Mouse (Mus musculus) intestine, embryonic 14.5 days (tissue): ENCODE measurements around the gene Sf3a1. TPM values are rescaled to one million over a fixed set of nuclear protein-coding genes. Genes with fewer than 3 reads are reported as not detected.
A peak's percentile ranks its signal among the peaks of the same experiment; 100 is the strongest.
"Not testable (repeated sequence)": the region's sequence is repeated elsewhere in the genome, so short reads cannot be mapped to it uniquely, and the experiment has no call there.

ENCODE experiments used
- ATAC-seq: fragments of 200-750 bp; cut with Nextera tagmentation; replicated peaks from 2 replicates; pipeline ENCODE4 v1.8.0; 2017; ENCODE audit warnings: low read depth, moderate number of reproducible peaks, moderate TSS enrichment, moderate library complexity; ENCODE audit not compliant: low FRiP score, low TSS enrichment
- DNase-seq: peaks from one replicate; pipeline ENCODE4 v3.0.0-alpha.2; 2018; ENCODE audit warnings: low spot score
- H3K27ac ChIP-seq: fragments of 300-500 bp; sonication (generic); 2 replicates; pipeline ENCODE4 v1.5.1; 2014; ENCODE audit warnings: low read depth, mild to moderate bottlenecking, control low read depth
- H3K27me3 ChIP-seq: fragments of 300-500 bp; sonication (generic); replicated peaks from 2 replicates; pipeline ENCODE4 v1.6.1; 2014; ENCODE audit warnings: low read length, control low read depth; ENCODE audit not compliant: control insufficient read depth, insufficient read depth
- H3K36me3 ChIP-seq: fragments of 300-500 bp; sonication (generic); 2 replicates; pipeline ENCODE4 v1.6.1; 2014; ENCODE audit warnings: low read length, control low read depth; ENCODE audit not compliant: control insufficient read depth, insufficient read depth
- H3K4me1 ChIP-seq: fragments of 300-500 bp; sonication (generic); replicated peaks from 2 replicates; pipeline ENCODE4 v1.6.1; 2014; ENCODE audit warnings: low read length, control low read depth, mixed read lengths; ENCODE audit not compliant: control insufficient read depth, insufficient read depth
- H3K4me2 ChIP-seq: fragments of 300-500 bp; sonication (generic); 2 replicates; pipeline ENCODE4 v1.6.1; 2014; ENCODE audit warnings: low read length
- H3K4me3 ChIP-seq: fragments of 300-500 bp; sonication (generic); 2 replicates; pipeline ENCODE4 v1.5.1; 2014; ENCODE audit warnings: low read depth, low read length, control low read depth, mixed read lengths
- H3K9ac ChIP-seq: fragments of 300-500 bp; sonication (generic); 2 replicates; pipeline ENCODE4 v1.6.1; 2014; ENCODE audit warnings: mild to moderate bottlenecking, low read length
- H3K9me3 ChIP-seq: fragments of 300-500 bp; sonication (generic); 2 replicates; pipeline ENCODE4 v1.6.1; 2016; ENCODE audit warnings: low read length, control low read depth; ENCODE audit not compliant: control insufficient read depth
- WGBS: fragments of 180-500 bp; shearing (Covaris S2); extraction: QIAGEN DNeasy Blood & Tissue Kit; methylation state at CpG from one replicate; pipeline ENCODE4 v1.1.7; 2014; 5-methylcytosine and 5-hydroxymethylcytosine counted together
- polyA plus RNA-seq: library from polyadenylated mRNA; unstranded; fragments of >200 nt; fragmentation: Nextera tagmentation; extraction: Ambion mirVana; gene quantifications from 2 replicates; pipeline ENCODE4 v1.2.1, GENCODE M21; 2014

The Sf3a1 gene
- 59.5 and 61.3 TPM in 2 replicates for polyA plus RNA-seq

DNA sequence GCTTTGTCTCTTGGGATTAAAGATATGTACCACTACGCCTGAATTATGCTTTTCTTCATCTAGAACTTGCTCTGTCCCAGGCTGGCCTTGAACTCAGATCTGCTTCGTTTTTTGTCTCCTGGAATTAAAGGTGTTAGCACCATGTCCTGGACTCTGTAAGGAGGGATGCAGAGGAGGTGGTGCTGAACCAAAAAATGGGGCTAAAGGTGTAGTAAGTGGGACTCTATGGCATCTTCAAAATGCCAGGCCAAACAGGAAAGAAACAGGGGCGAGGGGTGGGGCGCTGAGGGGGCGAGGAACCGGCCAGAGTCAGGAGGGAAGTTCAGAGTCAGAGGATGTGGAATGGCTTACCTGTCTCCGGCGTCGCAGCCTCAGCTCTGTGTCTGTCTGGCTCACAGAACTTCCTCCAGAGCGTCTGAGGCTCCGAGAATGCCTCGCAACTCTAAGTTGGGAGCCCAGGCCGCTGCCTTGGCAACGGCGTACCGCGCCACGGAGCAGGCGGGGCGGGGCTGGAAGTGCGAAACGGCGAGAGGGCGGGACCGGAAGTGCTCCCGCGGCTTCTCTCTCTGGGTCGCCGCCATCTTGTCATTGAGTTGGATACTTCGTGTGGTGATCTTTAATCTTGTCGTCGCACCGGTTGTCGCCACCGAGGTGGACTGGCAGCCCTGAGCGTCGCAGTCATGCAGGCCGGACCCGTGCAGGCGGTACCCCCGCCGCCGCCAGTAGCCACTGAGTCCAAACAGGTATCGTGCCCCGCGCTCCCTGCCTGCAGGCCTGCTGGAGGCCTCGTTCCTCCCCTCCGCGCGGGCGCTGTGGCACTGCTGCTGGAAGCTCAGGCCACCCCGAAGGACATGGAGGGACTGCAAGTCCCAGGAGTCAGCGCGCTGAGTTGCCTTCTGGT, at the start of gene Sf3a1, which contains the start of gene Ccdc157:
Sf3a1 (plus strand) TSS at position 543 of the 901 bp plus-strand sequence.
Ccdc157 (minus strand) TSS at position 486 of the 901 bp plus-strand sequence.
- Histone ChIP-seq H3K9ac (peak within 1 kb of the TSS; percentile 78), H3K9me3 (no peaks in the 10 kb centered on the region), H3K27me3 (no peaks in the 10 kb centered on the region), H3K27ac (peak within 1 kb of the TSS; percentile 78), H3K4me3 (peak within 1 kb of the TSS; percentile 67), H3K4me1 (peaks cover 17% of the 10 kb centered on the region), H3K4me2 (peak within 1 kb of the TSS; percentile 79), H3K36me3 (peaks cover 38% of the 10 kb centered on the region)
- WGBS, result 1% methylated on average over 52 of the region's 54 CpGs
- peak; percentile 95 for DNase-seq
- ATAC-seq, result peak; percentile 95

DNA sequence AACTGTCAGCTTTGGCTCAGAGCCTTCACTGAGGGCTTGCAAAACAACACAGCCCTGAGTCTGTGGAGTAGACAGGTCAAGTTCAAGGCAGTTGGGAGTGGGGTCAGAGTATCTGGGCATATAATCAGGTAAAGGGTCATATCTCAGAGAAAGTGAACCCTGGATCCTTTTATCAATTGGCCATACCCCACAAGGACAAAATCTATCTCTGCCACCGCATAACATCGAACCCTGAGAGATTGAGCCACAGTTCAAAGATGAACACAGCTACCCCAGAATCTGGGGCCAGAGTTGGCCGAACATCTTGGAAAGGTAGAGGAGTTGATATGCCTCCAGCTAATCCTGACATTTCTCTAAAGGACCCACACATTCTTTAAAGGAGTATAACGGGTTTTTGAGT, 48.1 kb upstream of the Sf3a1 start:
- Histone ChIP-seq H3K4me1 (no peaks in the 10 kb centered on the region), H3K4me2 (no peak overlapping the region), H3K27me3 (0 out of 2 replicates have a peak, but pooled peaks cover 4% of the 10 kb centered on the region), H3K4me3 (no peak overlapping the region), H3K36me3 (no peaks in the 10 kb centered on the region), H3K9ac (no peak overlapping the region), H3K27ac (no peak overlapping the region), H3K9me3 (no peaks in the 10 kb centered on the region)
- no peak for ATAC-seq
- no peak for DNase-seq
- 84% methylated on average over 4 of the region's 4 CpGs for WGBS

GRCm38 (mm10) chr11:4112861-4113260, 47.3 kb upstream of the Sf3a1 start:
- Histone ChIP-seq H3K27ac (no peak overlapping the region), H3K36me3 (no peaks in the 10 kb centered on the region), H3K4me3 (no peak overlapping the region), H3K4me1 (no peaks in the 10 kb centered on the region), H3K27me3 (peaks cover 12% of the 10 kb centered on the region; the same call in 1 of the 2 replicates), H3K9ac (no peak overlapping the region), H3K4me2 (no peak overlapping the region), H3K9me3 (no peaks in the 10 kb centered on the region)
- no peak for ATAC-seq
- no peak for DNase-seq
- 74% methylated on average over 6 of the region's 6 CpGs for WGBS

GRCm38 (mm10) chr11:4113496-4113895, 46.7 kb upstream of the Sf3a1 start:
- no peak overlapping the region for H3K9ac ChIP-seq
- H3K27ac ChIP-seq, result no peak overlapping the region
- no peaks in the 10 kb centered on the region for H3K36me3 ChIP-seq
- H3K4me1 ChIP-seq, result peaks cover 5% of the 10 kb centered on the region
- WGBS, result 87% methylated on average over 4 of the region's 4 CpGs
- no peak for ATAC-seq
- DNase-seq, result no peak
- H3K4me3 ChIP-seq, result no peak overlapping the region
- H3K9me3 ChIP-seq, result no peaks in the 10 kb centered on the region
- H3K4me2 ChIP-seq, result no peak overlapping the region
- peaks cover 14% of the 10 kb centered on the region; the same call in 1 of the 2 replicates for H3K27me3 ChIP-seq

DNA sequence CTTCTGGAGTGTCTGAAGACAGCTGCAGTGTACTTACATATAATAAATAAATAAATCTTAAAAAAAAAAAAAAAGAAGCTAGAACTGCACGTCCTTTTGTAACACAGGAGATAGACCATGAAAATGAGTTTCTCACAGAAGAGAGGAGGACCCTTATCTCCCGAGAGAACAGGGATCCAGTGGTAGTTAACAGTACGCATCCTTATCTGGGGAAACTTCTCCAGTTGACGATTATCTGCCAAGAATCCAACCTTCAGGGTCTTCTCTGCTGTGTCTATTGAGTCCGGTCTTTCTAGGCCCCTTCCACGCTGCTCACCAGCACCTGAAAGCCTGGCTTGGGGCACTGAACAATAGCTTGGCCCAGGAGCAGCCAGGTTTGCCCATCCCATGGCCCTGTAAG, 46.2 kb upstream of the Sf3a1 start:
- H3K9me3 ChIP-seq, result no peaks in the 10 kb centered on the region
- H3K9ac ChIP-seq, result no peak overlapping the region
- peaks cover 16% of the 10 kb centered on the region for H3K27me3 ChIP-seq
- no peak overlapping the region for H3K27ac ChIP-seq
- 81% methylated on average over 6 of the region's 6 CpGs for WGBS
- no peak overlapping the region for H3K4me3 ChIP-seq
- no peak overlapping the region for H3K4me2 ChIP-seq
- H3K36me3 ChIP-seq, result no peaks in the 10 kb centered on the region
- H3K4me1 ChIP-seq, result peaks cover 5% of the 10 kb centered on the region
- DNase-seq (no peak), ATAC-seq (no peak)

GRCm38 (mm10) chr11:4114541-4114940, 45.6 kb upstream of the Sf3a1 start:
- H3K27me3 ChIP-seq, result peaks cover 22% of the 10 kb centered on the region
- DNase-seq, ATAC-seq, H3K4me3 ChIP-seq, H3K4me2 ChIP-seq, H3K4me1 ChIP-seq, H3K9ac ChIP-seq, H3K9me3 ChIP-seq, H3K36me3 ChIP-seq, H3K27ac ChIP-seq: not testable (repeated sequence)
- WGBS, result 84% methylated on average over 6 of the region's 6 CpGs

DNA sequence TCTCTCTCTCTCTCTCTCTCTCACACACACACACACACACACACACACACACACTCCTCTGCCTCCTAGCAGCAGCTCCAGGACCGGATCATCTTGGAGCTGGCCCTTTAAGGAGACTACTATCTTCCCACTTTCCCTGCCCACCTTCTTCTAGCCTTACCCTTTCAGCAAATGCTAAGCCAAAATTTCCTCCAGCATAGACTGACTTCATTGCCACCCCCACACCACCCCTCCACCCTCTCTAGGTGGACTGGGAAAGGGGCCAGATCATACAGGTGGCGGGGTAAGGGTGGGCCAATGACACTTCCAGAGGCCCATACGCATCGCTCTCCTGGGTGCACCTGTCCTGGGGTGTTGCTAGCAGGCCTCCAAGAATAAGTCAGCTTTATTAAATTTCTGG, 44.7 kb upstream of the Sf3a1 start:
- Histone ChIP-seq H3K4me3 (no peak overlapping the region), H3K4me1 (peaks cover 5% of the 10 kb centered on the region), H3K4me2 (no peak overlapping the region), H3K27ac (no peak overlapping the region), H3K27me3 (peaks cover 23% of the 10 kb centered on the region), H3K36me3 (no peaks in the 10 kb centered on the region), H3K9ac (no peak overlapping the region), H3K9me3 (no peaks in the 10 kb centered on the region)
- WGBS, result 88% methylated on average over 4 of the region's 4 CpGs
- no peak for ATAC-seq
- no peak for DNase-seq

- H3K27me3 ChIP-seq, result peaks cover 23% of the 10 kb centered on the region
- H3K4me1 ChIP-seq, result peaks cover 5% of the 10 kb centered on the region
- H3K9ac ChIP-seq, result no peak overlapping the region
- DNase-seq (no peak), ATAC-seq (no peak)
- 53% methylated on average over 11 of the region's 11 CpGs for WGBS
- no peaks in the 10 kb centered on the region for H3K9me3 ChIP-seq
- no peak overlapping the region for H3K4me3 ChIP-seq
- no peak overlapping the region for H3K27ac ChIP-seq
- no peaks in the 10 kb centered on the region for H3K36me3 ChIP-seq
- H3K4me2 ChIP-seq, result no peak overlapping the region
Observed at GRCm38 (mm10) chr11:4116458-4117141, 43.5 kb upstream of the Sf3a1 start.
